Mouse (Mus musculus): ENCODE results near the gene Mucl3.

Gene Mucl3

DNA sequence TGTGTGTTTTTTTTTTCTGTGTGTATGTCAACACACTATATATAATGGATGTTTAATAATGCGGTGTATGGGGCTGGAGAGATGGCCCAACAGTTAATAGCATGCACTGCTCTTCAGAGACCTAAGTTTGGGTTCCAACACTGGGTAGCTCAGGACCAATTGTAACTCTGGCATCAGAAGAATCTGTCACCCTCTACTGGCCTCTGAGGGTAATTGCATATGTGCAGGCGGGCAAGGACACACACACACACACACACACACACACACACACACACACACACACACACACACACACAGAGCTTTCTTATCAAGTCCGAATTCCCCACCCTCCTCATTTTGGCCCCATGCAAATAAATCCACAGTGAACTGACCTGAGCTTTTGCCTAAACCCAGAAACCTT lies 8.3 kb downstream of the Mucl3 start:
- DNase-seq = no peak

- DNase-seq = peak; percentile 70
Observed at GRCm38 (mm10) chr17:35633992-35634391, 9.5 kb downstream of the Mucl3 start.

- no peak for DNase-seq
Observed at GRCm38 (mm10) chr17:35626537-35626936, 17.0 kb downstream of the Mucl3 start, which contains the start of gene Gm9573. TSS of gene Gm9573 (minus strand) at chr17:35626637.

GRCm38 (mm10) chr17:35617127-35617526 lies 26.4 kb downstream of the Mucl3 start:
- DNase-seq = no peak

DNA sequence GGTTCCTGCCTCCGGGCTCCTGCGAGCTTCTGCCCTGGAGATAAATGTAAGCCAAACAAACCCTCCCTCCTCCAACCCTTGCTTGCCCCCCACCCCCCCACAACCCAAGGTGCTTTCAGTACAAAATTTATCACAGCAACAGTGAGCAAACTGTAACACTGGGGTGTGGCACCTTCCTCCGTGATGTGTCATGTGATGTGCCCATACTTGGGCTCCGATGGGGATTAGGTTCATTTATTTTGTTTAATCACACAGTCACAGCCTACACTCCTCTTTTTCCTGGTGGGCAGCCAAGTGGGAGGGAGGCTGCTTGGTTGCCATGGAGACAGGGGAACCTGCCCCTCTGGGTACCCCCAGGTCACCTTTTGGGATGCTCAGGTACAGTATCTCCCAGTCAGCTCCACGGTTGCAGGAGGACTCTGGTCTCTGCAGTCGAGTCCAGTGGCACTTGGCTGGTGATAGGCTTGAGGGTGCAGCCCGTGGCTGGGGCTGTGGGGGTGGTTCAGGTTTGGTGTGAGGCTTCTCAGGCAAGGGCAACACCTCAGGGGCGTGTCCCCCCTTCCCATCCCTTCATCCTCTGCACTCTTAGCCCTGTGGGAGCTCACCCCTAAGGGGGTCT lies 41.6 kb downstream of the Mucl3 start:
- DNase-seq = no peak

DNA sequence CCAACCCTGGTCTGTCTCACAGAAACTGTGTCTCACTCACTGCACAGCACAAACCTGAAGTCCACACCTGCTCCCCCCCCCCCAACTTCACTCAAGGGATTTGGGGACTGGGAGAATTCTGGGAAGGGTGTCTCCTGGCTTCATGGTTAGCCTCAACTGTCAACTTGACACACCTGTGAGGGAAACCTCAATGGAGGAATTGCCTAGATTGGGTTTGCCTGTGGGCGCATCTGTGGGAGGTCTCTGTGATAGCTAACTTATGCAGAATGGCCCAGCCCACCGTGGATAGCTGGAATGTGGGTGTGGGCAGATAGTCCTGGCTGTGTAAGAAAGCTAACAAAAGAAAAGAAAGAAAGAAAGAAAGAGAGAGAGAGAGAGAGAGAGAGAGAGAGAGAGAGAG lies 42.2 kb downstream of the Mucl3 start, which contains the start of gene Sfta2:
TSS of gene Sfta2 (plus strand) at position 301 of the 400 bp plus-strand sequence.
- DNase-seq = no peak

DNA sequence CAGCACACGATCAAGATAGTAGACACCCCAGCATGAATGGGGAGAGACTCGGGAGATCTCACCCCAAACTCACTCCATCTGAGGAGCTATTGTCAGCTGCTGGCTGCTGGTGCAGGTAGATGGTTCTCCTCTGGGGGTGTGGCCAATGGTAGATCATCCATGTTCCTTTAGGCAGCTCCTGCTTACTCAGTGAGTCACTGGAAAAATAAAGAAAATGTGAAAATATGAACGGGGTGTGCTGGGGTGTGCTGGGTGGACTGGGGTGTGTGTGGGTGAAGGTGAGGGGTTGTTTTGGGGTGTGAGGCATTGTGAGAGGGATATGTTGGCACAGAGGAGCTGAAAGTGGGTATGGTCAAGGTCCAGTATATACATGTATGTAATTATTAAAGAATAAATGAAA lies 46.1 kb downstream of the Mucl3 start:
- no peak for DNase-seq

- no peak for DNase-seq
Observed at GRCm38 (mm10) chr17:35594456-35594855, 49.0 kb downstream of the Mucl3 start.

GRCm38 (mm10) chr17:35593786-35594185 lies 49.7 kb downstream of the Mucl3 start:
- no peak for DNase-seq

GRCm38 (mm10) chr17:35592131-35592530 lies 51.4 kb downstream of the Mucl3 start:
- DNase-seq = no peak

DNA sequence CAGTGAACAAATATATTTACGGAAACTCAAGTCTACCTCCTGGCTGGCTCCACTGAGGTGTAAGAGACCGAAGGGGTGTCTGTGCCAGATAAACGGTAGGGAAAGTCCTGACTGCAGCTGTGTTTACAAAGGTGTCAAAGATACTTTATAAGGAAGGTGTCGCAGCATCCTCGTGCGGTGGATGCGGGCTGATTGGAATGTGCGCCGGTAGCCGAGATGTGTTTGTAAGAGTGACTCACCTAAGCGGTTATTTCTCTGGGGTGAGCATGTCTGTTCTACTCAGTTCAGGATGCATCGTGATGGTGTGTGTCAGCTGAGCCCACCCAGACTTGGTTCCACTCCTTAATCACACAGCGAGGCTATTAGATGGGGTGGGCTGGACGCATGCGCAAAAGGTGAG lies 51.8 kb downstream of the Mucl3 start:
- DNase-seq = no peak

GRCm38 (mm10) chr17:35591219-35591578 lies 52.3 kb downstream of the Mucl3 start:
- DNase-seq = no peak

- peak; percentile 72 for DNase-seq
Observed at GRCm38 (mm10) chr17:35590410-35591218, 52.9 kb downstream of the Mucl3 start.

DNA sequence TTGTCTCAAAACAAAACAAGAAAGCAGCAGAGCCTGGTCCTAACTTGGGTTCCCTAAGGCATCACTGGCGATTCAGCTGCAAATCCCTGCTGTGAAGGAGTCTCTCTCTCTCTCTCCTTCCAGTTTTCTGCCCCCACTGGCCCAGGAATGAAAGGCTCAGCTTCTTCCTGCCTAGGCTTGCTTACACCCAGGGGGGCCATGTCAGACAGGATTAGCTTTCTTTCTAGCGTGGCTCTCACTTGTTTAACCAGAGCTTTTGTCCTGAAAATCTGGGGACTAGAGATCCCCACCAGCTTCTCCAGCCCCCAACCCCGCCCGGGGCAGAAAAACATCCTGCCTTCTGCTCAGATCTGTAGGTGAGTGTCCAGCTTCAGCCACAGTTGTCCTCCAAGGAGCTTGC lies 55.1 kb downstream of the Mucl3 start:
- no peak for DNase-seq

GRCm38 (mm10) chr17:35587291-35587690 lies 56.2 kb downstream of the Mucl3 start:
- no peak for DNase-seq

Data from right cerebral cortex, adult 18-20 months (tissue).